Mouse (Mus musculus) lung, embryonic 14.5 days (tissue): ENCODE measurements around the gene Rhoc. TPM values are rescaled to one million over a fixed set of nuclear protein-coding genes. Genes with fewer than 3 reads are reported as not detected.
"Not testable (repeated sequence)": the region's sequence is repeated elsewhere in the genome, so short reads cannot be mapped to it uniquely, and the experiment has no call there.

Experiments used
- ATAC-seq: fragments of 200-750 bp; cut with Nextera tagmentation; 2 replicates; pipeline ENCODE4 v1.8.0; 2017; ENCODE audit warnings: mild to moderate bottlenecking, moderate TSS enrichment, moderate library complexity; ENCODE audit not compliant: insufficient read depth
- DNase-seq: peaks from one replicate; pipeline ENCODE4 v3.0.0-alpha.2; 2015
- H3K27ac ChIP-seq: fragments of 300-500 bp; sonication (generic); 2 replicates; pipeline ENCODE4 v1.5.1; 2014; ENCODE audit warnings: low read depth, mild to moderate bottlenecking, moderate library complexity
- H3K27me3 ChIP-seq: fragments of 300-500 bp; sonication (generic); 2 replicates; pipeline ENCODE4 v1.6.1; 2014; ENCODE audit warnings: low read length, control low read depth; ENCODE audit not compliant: insufficient read depth
- H3K36me3 ChIP-seq: fragments of 300-500 bp; sonication (generic); 2 replicates; pipeline ENCODE4 v1.6.1; 2014; ENCODE audit warnings: control low read depth; ENCODE audit not compliant: insufficient read depth
- H3K4me1 ChIP-seq: fragments of 300-500 bp; sonication (generic); 2 replicates; pipeline ENCODE4 v1.6.1; 2014; ENCODE audit warnings: antibody characterized with exemption, control low read depth; ENCODE audit not compliant: insufficient read depth
- H3K4me2 ChIP-seq: fragments of 300-500 bp; sonication (generic); 2 replicates; pipeline ENCODE4 v1.6.1; 2014; ENCODE audit warnings: mild to moderate bottlenecking
- H3K4me3 ChIP-seq: fragments of 300-500 bp; sonication (generic); 2 replicates; pipeline ENCODE4 v1.5.1; 2014; ENCODE audit warnings: low read depth, low read length
- H3K9ac ChIP-seq: fragments of 300-500 bp; sonication (generic); 2 replicates; pipeline ENCODE4 v1.6.1; 2014
- H3K9me3 ChIP-seq: fragments of 300-500 bp; sonication (generic); 2 replicates; pipeline ENCODE4 v1.6.1; 2016; ENCODE audit warnings: low read depth, low read length, control low read depth
- CTCF ChIP-seq: IDR thresholded peaks from 2 replicates; pipeline ENCODE4 v1.5.1; 2016; ENCODE audit warnings: antibody characterized with exemption, low read depth
- WGBS: fragments of 180-500 bp; shearing (Covaris S2); extraction: QIAGEN DNeasy Blood & Tissue Kit; methylation state at CpG from one replicate; pipeline ENCODE4 v1.1.7; 2014; 5-methylcytosine and 5-hydroxymethylcytosine counted together
- polyA plus RNA-seq: library from polyadenylated mRNA; unstranded; fragments of >200 nt; fragmentation: Nextera tagmentation; extraction: Ambion mirVana; gene quantifications from 2 replicates; pipeline ENCODE4 v1.2.1, GENCODE M21; 2014

Gene Rhoc
- polyA plus RNA-seq: 142 and 145 TPM in 2 replicates

DNA sequence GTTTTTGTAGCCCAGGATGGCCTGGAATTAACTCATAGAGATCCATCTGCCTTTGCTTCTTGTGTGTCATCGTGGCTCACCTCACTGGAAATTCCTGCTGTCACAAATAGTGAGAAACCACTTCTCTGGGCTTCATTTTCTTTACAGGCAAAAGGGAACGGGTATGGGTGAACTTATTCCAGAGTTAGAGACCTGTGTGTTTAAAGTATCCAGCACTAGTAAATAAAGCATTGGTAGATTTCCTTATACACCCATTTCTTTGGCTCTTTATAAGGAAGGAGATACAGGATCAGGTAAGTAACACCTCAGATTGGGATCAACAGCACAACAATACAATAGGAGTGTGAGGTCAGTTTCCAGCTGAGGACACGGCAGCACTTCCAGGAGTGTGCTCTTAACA lies at the start of gene Rhoc:
Rhoc (plus strand) TSS at position 301 of the 400 bp plus-strand sequence.
- no peak for TF ChIP-seq CTCF
- WGBS: 22% methylated on average over 3 of the region's 3 CpGs
- Histone ChIP-seq H3K4me1 (peaks cover 15% of the 10 kb centered on the region), H3K27ac (peak within 1 kb of the TSS; percentile 88), H3K36me3 (peaks cover 21% of the 10 kb centered on the region), H3K9ac (peak within 1 kb of the TSS; percentile 79), H3K4me2 (peak within 1 kb of the TSS; percentile 80), H3K9me3 (no peaks in the 10 kb centered on the region), H3K27me3 (peaks cover 8% of the 10 kb centered on the region; the same call in 1 of the 2 replicates), H3K4me3 (peak within 1 kb of the TSS; percentile 64)
- DNase-seq: no peak
- ATAC-seq: no peak

DNA sequence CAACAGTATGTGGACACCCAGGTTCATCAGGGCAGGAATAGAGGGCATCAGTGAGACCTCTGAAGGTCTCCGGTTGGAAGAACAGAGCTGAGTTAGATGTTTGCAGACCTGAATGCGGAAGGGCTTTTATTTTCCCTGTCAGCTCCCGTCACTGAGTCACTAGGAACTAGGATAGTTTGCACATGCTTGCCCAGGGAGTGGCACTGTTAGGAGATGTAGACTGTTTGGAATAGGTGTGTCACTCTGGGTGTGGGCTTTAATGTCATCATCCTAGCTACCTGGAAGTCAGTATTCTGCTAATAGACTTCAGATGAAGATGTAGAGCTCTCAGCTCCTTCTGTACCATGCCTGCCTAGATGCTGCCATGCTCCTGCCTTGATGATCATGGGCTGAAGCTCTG lies 46.2 kb upstream of the Rhoc start:
- Histone ChIP-seq H3K4me1 (no peaks in the 10 kb centered on the region), H3K9ac (no peak overlapping the region), H3K9me3 (no peaks in the 10 kb centered on the region), H3K27me3 (no peaks in the 10 kb centered on the region), H3K27ac (no peak overlapping the region), H3K4me2 (no peak overlapping the region), H3K36me3 (no peaks in the 10 kb centered on the region), H3K4me3 (no peak overlapping the region)
- DNase-seq: no peak
- ATAC-seq: no peak
- no peak for TF ChIP-seq CTCF
- 87% methylated on average over 3 of the region's 3 CpGs for WGBS

DNA sequence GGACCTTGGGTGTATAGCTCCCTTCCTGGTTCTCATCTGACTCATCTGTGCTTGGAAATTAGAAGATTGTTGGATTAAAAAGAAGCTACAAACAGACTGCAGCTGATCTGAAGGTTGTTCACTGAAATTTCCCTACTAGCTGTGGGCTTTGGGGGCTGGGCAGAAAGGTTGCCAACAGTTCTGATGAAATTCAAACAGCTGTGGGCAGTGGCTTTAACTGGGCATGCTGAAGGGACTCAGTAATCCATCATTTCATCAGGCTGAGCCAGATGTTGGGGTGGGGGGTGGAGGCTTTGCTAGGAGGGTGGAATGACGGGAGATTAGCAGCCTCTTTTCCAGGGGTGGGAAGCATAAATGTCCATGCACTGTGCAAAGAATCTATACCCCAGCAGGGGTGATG lies 45.0 kb upstream of the Rhoc start:
- no peak overlapping the region for H3K9ac ChIP-seq
- DNase-seq (no peak), ATAC-seq (no peak)
- no peak for TF ChIP-seq CTCF
- no peak overlapping the region for H3K27ac ChIP-seq
- no peaks in the 10 kb centered on the region for H3K4me1 ChIP-seq
- no peak overlapping the region for H3K4me3 ChIP-seq
- no peaks in the 10 kb centered on the region for H3K9me3 ChIP-seq
- no peaks in the 10 kb centered on the region for H3K36me3 ChIP-seq
- WGBS: 37% methylated on average over 1 of the region's 1 CpGs
- no peak overlapping the region for H3K4me2 ChIP-seq
- H3K27me3 ChIP-seq: no peaks in the 10 kb centered on the region

DNA sequence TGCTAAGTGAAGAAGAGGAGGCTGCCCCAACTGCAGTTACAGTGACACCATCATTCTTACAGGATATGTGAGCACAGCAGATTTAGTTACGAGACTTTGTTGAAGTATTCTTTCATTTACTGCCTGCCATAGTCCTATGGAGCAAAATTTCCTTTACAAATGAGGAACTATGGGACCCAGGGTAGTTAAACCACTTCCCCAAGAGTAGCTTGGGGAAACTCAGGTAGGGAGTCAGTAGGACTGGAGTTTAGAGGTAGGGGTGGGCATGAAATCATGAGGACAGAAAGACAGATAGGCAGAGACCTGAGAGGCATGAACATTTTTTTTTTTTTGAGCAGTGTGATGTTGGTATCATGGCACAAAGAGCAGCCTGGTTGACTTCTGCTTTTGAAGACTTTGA lies 44.3 kb upstream of the Rhoc start:
- ATAC-seq (no peak), DNase-seq (no peak)
- no peak for TF ChIP-seq CTCF
- WGBS: 60% methylated on average over 1 of the region's 1 CpGs
- no peak overlapping the region for H3K27ac ChIP-seq
- no peaks in the 10 kb centered on the region for H3K27me3 ChIP-seq
- H3K4me1 ChIP-seq: no peaks in the 10 kb centered on the region
- no peak overlapping the region for H3K9ac ChIP-seq
- no peak overlapping the region for H3K4me3 ChIP-seq
- H3K36me3 ChIP-seq: no peaks in the 10 kb centered on the region
- H3K4me2 ChIP-seq: no peak overlapping the region
- H3K9me3 ChIP-seq: no peaks in the 10 kb centered on the region

DNA sequence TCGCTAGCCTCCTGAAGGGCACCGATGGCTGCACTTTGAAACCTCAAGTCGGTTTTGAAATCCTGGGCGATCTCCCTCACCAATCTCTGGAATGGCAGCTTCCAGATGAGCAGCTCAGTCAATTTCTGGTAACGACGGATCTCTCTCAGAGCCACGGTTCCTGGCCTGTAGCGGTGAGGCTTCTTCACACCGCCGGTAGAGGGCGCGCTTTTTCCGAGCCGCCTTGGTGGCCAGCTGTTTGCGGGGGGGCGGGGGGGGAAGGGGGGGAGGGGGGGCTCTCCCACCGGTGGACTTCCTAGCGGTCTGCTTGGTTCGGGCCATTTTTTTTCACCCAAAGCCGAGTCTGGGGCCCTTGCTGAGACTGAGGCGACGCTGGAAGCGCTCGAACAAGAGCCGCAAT lies 35.3 kb upstream of the Rhoc start:
- WGBS: 14% methylated on average over 22 of the region's 25 CpGs
- not testable (repeated sequence) for H3K36me3 ChIP-seq, H3K4me1 ChIP-seq, H3K27me3 ChIP-seq, ATAC-seq, H3K27ac ChIP-seq, H3K9me3 ChIP-seq, H3K9ac ChIP-seq, H3K4me3 ChIP-seq
- peak; percentile 59 for TF ChIP-seq CTCF
- peak; percentile 63 for DNase-seq
- H3K4me2 ChIP-seq: peak overlapping the region; percentile 38

DNA sequence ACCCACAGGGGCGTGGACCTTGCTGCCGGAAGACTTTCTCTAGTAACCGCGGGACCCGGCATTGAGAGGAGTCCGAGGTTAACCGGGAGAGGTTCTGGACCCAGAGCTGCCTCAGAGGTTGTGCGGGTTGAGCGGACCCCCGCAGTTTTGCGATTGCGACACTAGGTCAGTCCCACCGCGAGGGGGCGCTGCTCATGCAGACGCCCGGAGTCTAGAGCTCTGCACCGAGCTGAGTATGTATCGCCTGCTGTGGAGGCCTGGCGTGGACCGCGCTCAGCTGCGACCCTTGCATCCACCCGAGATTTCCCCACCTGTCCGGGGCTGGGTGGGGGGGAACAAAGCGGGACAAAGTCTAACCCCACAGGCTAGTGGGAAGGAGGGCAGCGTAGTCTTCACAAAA lies 29.8 kb upstream of the Rhoc start:
- peak overlapping the region; percentile 56 for H3K9ac ChIP-seq
- no peaks in the 10 kb centered on the region for H3K36me3 ChIP-seq
- peak; percentile 85 for TF ChIP-seq CTCF
- H3K27me3 ChIP-seq: peaks cover 10% of the 10 kb centered on the region; the same call in 1 of the 2 replicates
- H3K4me1 ChIP-seq: no peaks in the 10 kb centered on the region
- no peak overlapping the region for H3K27ac ChIP-seq
- 4% methylated on average over 27 of the region's 27 CpGs for WGBS
- H3K9me3 ChIP-seq: no peaks in the 10 kb centered on the region
- peak; percentile 90 for DNase-seq
- peak overlapping the region; percentile 61 for H3K4me2 ChIP-seq
- ATAC-seq: peak; percentile 94
- H3K4me3 ChIP-seq: peak overlapping the region; percentile 32

DNA sequence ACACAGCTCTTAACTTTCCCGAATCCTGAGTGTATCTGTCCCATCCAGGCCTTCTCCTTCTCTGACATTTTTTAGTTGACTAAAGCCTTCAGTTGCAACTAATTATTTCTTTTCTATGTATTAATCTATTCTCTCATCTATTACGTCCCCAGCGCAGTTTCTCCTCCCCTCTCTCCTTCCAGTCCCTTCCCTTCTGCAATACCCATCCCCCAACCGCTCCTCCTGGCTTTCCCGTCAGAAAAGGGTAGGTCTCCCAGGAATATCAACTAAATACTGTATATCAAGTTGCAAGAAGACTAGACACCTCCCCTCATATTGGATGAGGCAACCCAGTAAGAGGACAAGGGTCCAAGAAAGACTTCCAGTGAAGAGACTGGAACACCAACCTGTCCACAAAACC lies 29.3 kb upstream of the Rhoc start:
- WGBS: 13% methylated on average over 5 of the region's 5 CpGs
- Histone ChIP-seq H3K4me1 (no peaks in the 10 kb centered on the region), H3K27me3 (peaks cover 8% of the 10 kb centered on the region; the same call in 1 of the 2 replicates), H3K4me2 (peak overlapping the region; percentile 61), H3K9ac (peak overlapping the region; percentile 56), H3K36me3 (no peaks in the 10 kb centered on the region), H3K9me3 (no peaks in the 10 kb centered on the region), H3K4me3 (peak overlapping the region; percentile 32), H3K27ac (no peak overlapping the region)
- DNase-seq (peak; percentile 7), ATAC-seq (no peak)
- TF ChIP-seq CTCF: no peak

DNA sequence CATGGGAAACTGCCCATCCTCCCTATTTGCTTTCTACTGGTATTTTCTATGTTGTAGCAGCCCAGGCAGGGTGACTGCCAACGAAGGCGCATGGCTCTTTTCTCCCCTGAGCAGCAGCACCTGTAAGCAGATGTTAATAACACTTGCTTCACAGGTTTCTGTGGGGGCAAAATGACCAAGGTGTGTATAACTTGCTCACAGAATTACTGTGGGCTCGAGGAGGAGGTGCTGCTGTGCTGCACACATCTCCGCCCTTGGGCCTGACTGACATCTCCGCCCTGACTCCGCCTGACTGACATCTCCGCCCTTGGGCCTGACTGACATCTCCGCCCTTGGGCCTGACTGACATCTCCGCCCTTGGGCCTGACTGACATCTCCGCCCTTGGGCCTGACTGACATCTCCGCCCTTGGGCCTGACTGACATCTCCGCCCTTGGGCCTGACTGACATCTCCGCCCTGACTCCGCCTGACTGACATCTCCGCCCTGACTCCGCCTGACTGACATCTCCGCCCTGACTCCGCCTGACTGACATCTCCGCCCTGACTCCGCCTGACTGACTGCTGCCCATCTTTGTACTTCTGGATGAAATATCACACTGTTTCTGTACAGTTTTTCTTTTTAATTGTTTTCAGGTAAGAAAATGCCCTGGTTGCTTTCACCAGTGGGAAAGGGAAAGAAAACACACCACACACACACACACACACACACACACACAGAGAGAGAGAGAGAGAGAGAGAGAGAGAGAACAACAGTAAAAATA lies 25.9 kb upstream of the Rhoc start:
- not testable (repeated sequence) for DNase-seq, H3K9me3 ChIP-seq, H3K9ac ChIP-seq, H3K4me3 ChIP-seq, H3K4me1 ChIP-seq, H3K27me3 ChIP-seq, H3K27ac ChIP-seq, H3K4me2 ChIP-seq, ATAC-seq, H3K36me3 ChIP-seq
- WGBS: 23% methylated on average over 19 of the region's 20 CpGs
